Mouse (Mus musculus) CH12.LX (cell line): ENCODE data around the gene Fgf22. TPM values are rescaled to one million over a fixed set of nuclear protein-coding genes. Genes with fewer than 3 reads are reported as not detected.

Experiments
- DNase-seq: peaks from one replicate; pipeline ENCODE4 v3.0.0-alpha.2; 2013; ENCODE audit errors: extremely low read depth
- H3K27ac ChIP-seq: 2 replicates; pipeline ENCODE4 v1.5.1; 2012; ENCODE audit warnings: low read depth, mild to moderate bottlenecking, control low read depth, moderate library complexity; ENCODE audit not compliant: insufficient read depth
- H3K27me3 ChIP-seq: replicated peaks from 2 replicates; pipeline ENCODE3; 2012; ENCODE audit warnings: inconsistent platforms
- H3K36me3 ChIP-seq, 2 experiments: replicated peaks in 1 of 2; 2 replicates each; pipeline versions ENCODE3 to v1.6.1; 2012; ENCODE audit warnings: inconsistent platforms in 1 of 2, low read length in 1 of 2, mild to moderate bottlenecking in 1 of 2, mixed read lengths in 1 of 2, moderate library complexity in 1 of 2; ENCODE audit not compliant: control insufficient read depth in 1 of 2, insufficient read depth in 1 of 2
- H3K4me1 ChIP-seq, 2 experiments: 2 replicates each; pipeline ENCODE4 v1.6.1; 2012; ENCODE audit warnings: inconsistent platforms in 1 of 2, moderate library complexity in 1 of 2; ENCODE audit not compliant: insufficient read depth in 2 of 2, control insufficient read depth in 1 of 2
- H3K4me2 ChIP-seq: 2 replicates; pipeline ENCODE4 v1.6.1; 2012; ENCODE audit warnings: low read depth, mild to moderate bottlenecking, control low read depth; ENCODE audit not compliant: poor library complexity, insufficient read depth, severe bottlenecking
- H3K4me3 ChIP-seq, 3 experiments: fragments of 150-350 bp in 1 of 3; sonication (generic) in 1 of 3; replicated peaks in 1 of 3; 2 replicates each; pipeline versions ENCODE3 to v1.5.1; 2011 to 2012; ENCODE audit warnings: low read depth in 2 of 3, low read length in 2 of 3, mild to moderate bottlenecking in 2 of 3, moderate library complexity in 2 of 3, control low read depth in 1 of 3, improper control_type of control experiment in 1 of 3, inconsistent platforms in 1 of 3, mixed read lengths in 1 of 3; ENCODE audit not compliant: poor library complexity in 1 of 3
- H3K79me2 ChIP-seq: replicated peaks from 2 replicates; pipeline ENCODE4 v1.6.1; 2012; ENCODE audit warnings: mild to moderate bottlenecking, moderate library complexity; ENCODE audit not compliant: control insufficient read depth, poor library complexity, insufficient read depth, severe bottlenecking; ENCODE audit errors: extremely low read depth
- H3K9ac ChIP-seq: 2 replicates; pipeline ENCODE4 v1.6.1; 2012; ENCODE audit warnings: low read depth, mild to moderate bottlenecking, control low read depth, moderate library complexity; ENCODE audit not compliant: insufficient read depth
- H3K9me3 ChIP-seq: replicated peaks from 2 replicates; pipeline ENCODE3; 2012; ENCODE audit warnings: low read length, inconsistent platforms, mixed read lengths
- CHD1 ChIP-seq: IDR thresholded peaks from 2 replicates; pipeline ENCODE4 v1.6.1; 2012; ENCODE audit warnings: low read depth, low read length, improper control_type of control experiment, inconsistent platforms
- CHD2 ChIP-seq: IDR thresholded peaks from 2 replicates; pipeline ENCODE4 v1.6.1; 2011; ENCODE audit warnings: low read length, improper control_type of control experiment
- ELF1 ChIP-seq: IDR thresholded peaks from 2 replicates; pipeline ENCODE4 v1.6.1; 2014; ENCODE audit warnings: low read depth, mild to moderate bottlenecking, inconsistent platforms, low read length, improper control_type of control experiment
- EP300 ChIP-seq: IDR thresholded peaks from 2 replicates; pipeline ENCODE4 v1.6.1; 2011; ENCODE audit warnings: low read length, improper control_type of control experiment
- GABPA ChIP-seq: IDR thresholded peaks from 2 replicates; pipeline ENCODE4 v1.6.1; 2012; ENCODE audit warnings: low read depth, low read length, improper control_type of control experiment, inconsistent platforms; ENCODE audit not compliant: insufficient replicate concordance
- HCFC1 ChIP-seq: IDR thresholded peaks from 2 replicates; pipeline ENCODE4 v1.6.1; 2012; ENCODE audit warnings: low read depth, mild to moderate bottlenecking, inconsistent platforms, low read length, improper control_type of control experiment
- MAFK ChIP-seq: IDR thresholded peaks from 2 replicates; pipeline ENCODE4 v1.6.1; 2011; ENCODE audit warnings: low read length, improper control_type of control experiment; ENCODE audit not compliant: insufficient replicate concordance
- MAZ ChIP-seq: IDR thresholded peaks from 2 replicates; pipeline ENCODE4 v1.6.1; 2012; ENCODE audit warnings: low read depth, mild to moderate bottlenecking, inconsistent platforms, low read length, improper control_type of control experiment, moderate library complexity
- MXI1 ChIP-seq: IDR thresholded peaks from 2 replicates; pipeline ENCODE4 v1.6.1; 2011; ENCODE audit warnings: mild to moderate bottlenecking, low read depth, low read length, improper control_type of control experiment
- MYC ChIP-seq: IDR thresholded peaks from 2 replicates; pipeline ENCODE4 v1.6.1; 2011; ENCODE audit warnings: low read depth, mild to moderate bottlenecking, improper control_type of control experiment, low read length
- PAX5 ChIP-seq: IDR thresholded peaks from 2 replicates; pipeline ENCODE4 v1.6.1; 2012; ENCODE audit warnings: low read length, inconsistent platforms, mixed read lengths
- POLR2A ChIP-seq: IDR thresholded peaks from 2 replicates; pipeline ENCODE4 v1.6.1; 2011; ENCODE audit warnings: low read depth, mild to moderate bottlenecking, improper control_type of control experiment, low read length
- RAD21 ChIP-seq: IDR thresholded peaks from 2 replicates; pipeline ENCODE4 v1.6.1; 2011; ENCODE audit warnings: low read depth, mild to moderate bottlenecking, low read length, improper control_type of control experiment, moderate library complexity
- RCOR1 ChIP-seq: conservative IDR thresholded peaks from 2 replicates; pipeline ENCODE4 v1.6.1; 2012; ENCODE audit warnings: low read depth, mild to moderate bottlenecking, inconsistent platforms, low read length, improper control_type of control experiment
- SMC3 ChIP-seq: IDR thresholded peaks from 2 replicates; pipeline ENCODE4 v1.6.1; 2011; ENCODE audit warnings: low read depth, low read length, improper control_type of control experiment
- TBP ChIP-seq: conservative IDR thresholded peaks from 2 replicates; pipeline ENCODE4 v1.6.1; 2011; ENCODE audit warnings: low read depth, low read length, improper control_type of control experiment
- ZC3H11A ChIP-seq: IDR thresholded peaks from 2 replicates; pipeline ENCODE4 v1.6.1; 2012; ENCODE audit warnings: low read depth, mild to moderate bottlenecking, inconsistent platforms, low read length, improper control_type of control experiment
- ZNF384 ChIP-seq: IDR thresholded peaks from 2 replicates; pipeline ENCODE4 v1.6.1; 2012; ENCODE audit warnings: low read depth, low read length, improper control_type of control experiment, inconsistent platforms
- dilution Hi-C: fragments of 300-500 bp; cut with MboI; formaldehyde crosslinking; loops from 2 replicates; pipeline ENCODE4 v1.14.3; 2020; ENCODE audit warnings: low sequenced_read_pairs; ENCODE audit not compliant: extremely low pct_unique_long_range_greater_than_20kb, extremely low pct_ligation_motif_present
- in situ Hi-C: fragments of 300-500 bp; cut with MboI; formaldehyde crosslinking; loops from 3 replicates; pipeline ENCODE4 v1.14.3; 2019; ENCODE audit warnings: low sequenced_read_pairs, low pct_ligation_motif_present, low pct_unique_long_range_greater_than_20kb, mixed read lengths
- polyA plus RNA-seq: library from polyadenylated mRNA; unstranded; fragments of >175 nt; gene quantifications from 2 replicates; pipeline ENCODE4 v1.2.1, GENCODE M21; 2012; ENCODE audit warnings: low read depth; ENCODE audit not compliant: insufficient read length
- total RNA-seq, 2 experiments: library from RNA; depleted of rRNA; stranded (reverse); fragments of 300-350 nt in 1 of 2; fragments of >200 nt in 1 of 2; gene quantifications; 2 replicates each; pipeline ENCODE4 v1.2.3; 2012 to 2014

Fgf22 gene
- total and polyA plus RNA-seq, 3 experiments = not detected

DNA sequence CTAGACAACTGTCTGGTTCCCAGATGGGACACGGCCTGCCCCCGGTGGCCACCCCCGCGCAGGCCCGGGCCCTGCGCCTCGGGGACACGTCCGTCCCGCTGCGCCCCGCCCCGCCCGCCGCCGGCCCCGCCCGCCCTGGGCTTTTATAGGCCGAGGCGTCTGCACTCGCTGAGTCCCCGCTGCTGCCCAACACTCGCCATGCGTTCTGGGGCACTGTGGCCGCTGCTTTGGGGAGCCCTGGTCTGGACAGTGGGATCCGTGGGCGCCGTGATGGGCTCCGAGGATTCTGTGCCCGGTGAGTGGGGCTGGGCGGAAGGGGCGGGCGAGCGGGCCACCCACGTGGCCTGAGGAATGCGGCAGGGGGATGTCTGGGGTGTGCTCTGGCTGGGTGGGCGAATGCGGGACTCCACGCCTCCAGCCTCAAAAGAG, 22.2 kb downstream of the Fgf22 start, which contains the start of gene Fstl3:
TSS of gene Fstl3 (plus strand) at position 170 of the 429 bp plus-strand sequence.
- H3K27me3 ChIP-seq = peaks cover 65% of the 10 kb centered on the region
- dilution Hi-C loops = no loop called here

DNA sequence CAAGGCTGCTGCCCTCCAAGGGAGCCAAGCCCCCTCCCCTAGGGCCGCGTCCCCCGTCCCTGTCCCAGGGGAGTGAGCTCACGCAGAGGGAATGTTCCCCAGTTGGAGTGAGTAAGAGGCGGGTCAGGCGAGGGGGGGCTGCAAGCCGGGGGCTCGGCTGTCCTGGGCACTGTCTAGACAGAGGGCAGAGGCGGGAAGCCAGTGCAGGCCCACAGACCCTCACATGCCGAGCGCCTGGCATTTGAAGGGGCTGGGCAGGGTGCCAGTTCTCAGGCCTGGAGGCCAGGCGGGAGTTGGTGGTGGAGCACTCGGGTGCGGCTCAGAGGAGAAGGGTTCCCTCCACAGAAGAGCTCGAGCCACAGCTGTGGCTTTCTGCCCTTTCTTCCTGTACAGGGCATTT, 23.1 kb downstream of the Fgf22 start:
- H3K27me3 ChIP-seq = peaks cover 74% of the 10 kb centered on the region
- no peak overlapping the region for H3K4me2 ChIP-seq
- dilution Hi-C loops = no loop called here

More for the DNA sequence above, 22.2 kb downstream of the Fgf22 start, which contains the start of gene Fstl3:
- Histone ChIP-seq H3K4me3 (no peak within 1 kb of the TSS), H3K79me2 (no peaks in the 10 kb centered on the region), H3K36me3 (no peaks in the 10 kb centered on the region), H3K4me2 (no peak within 1 kb of the TSS), H3K9me3 (peaks cover 17% of the 10 kb centered on the region), H3K4me1 (peaks cover 13 to 30% of the 10 kb centered on the region in 2 experiments), H3K9ac (no peak within 1 kb of the TSS), H3K27ac (no peak within 1 kb of the TSS)
- in situ Hi-C loops = no loop called here
- TF ChIP-seq PAX5 = no peak
- TF ChIP-seq MYC = no peak
- TF ChIP-seq ZC3H11A = no peak
- no peak for TF ChIP-seq SMC3
- TF ChIP-seq ZNF384 = no peak
- TF ChIP-seq TBP = no peak
- TF ChIP-seq MXI1 = no peak
- DNase-seq = no peak

DNA sequence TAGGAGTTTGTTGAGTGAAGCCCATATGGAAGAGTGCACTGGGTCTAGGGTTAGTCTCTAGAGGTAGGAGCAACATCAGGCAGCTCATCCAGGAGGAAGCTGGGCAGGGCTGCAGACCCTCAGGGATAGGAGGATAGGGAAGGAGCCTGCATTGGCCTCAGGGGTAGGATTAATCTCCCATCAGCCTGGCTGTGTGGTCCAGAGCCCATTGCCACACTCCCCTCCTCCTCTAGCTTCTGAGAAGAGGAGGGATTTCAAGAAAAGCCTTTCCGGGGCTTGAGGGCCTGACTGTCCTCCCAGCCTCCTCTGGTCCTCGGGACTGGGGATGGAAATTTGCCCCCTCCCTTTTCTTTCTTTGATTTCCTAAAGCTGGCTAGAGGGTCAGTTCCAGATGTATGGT, 24.3 kb downstream of the Fgf22 start:
- no peaks in the 10 kb centered on the region for H3K79me2 ChIP-seq
- H3K27me3 ChIP-seq = peaks cover 71% of the 10 kb centered on the region
- H3K4me3 ChIP-seq = no peak overlapping the region
- H3K27ac ChIP-seq = no peak overlapping the region
- in situ Hi-C loops = no loop called here
- no peak for DNase-seq
- no peaks in the 10 kb centered on the region for H3K36me3 ChIP-seq
- dilution Hi-C loops = no loop called here
- H3K9ac ChIP-seq = no peak overlapping the region
- peaks cover 12% of the 10 kb centered on the region for H3K9me3 ChIP-seq
- TF ChIP-seq RAD21 (no peak), SMC3 (no peak), MAFK (no peak), POLR2A (no peak), CHD1 (no peak), EP300 (no peak), RCOR1 (no peak), TBP (no peak), MAZ (no peak)
- peaks cover 13 to 28% of the 10 kb centered on the region in 2 experiments for H3K4me1 ChIP-seq
- no peak overlapping the region for H3K4me2 ChIP-seq

More for the DNA sequence above, 23.1 kb downstream of the Fgf22 start:
- H3K9ac ChIP-seq = no peak overlapping the region
- no peak overlapping the region for H3K27ac ChIP-seq
- H3K79me2 ChIP-seq = no peaks in the 10 kb centered on the region
- in situ Hi-C loops = no loop called here
- no peak for TF ChIP-seq ELF1
- TF ChIP-seq CHD1 = no peak
- no peak for TF ChIP-seq CHD2
- TF ChIP-seq RCOR1 = no peak
- no peak for TF ChIP-seq MYC
- TF ChIP-seq PAX5 = no peak
- no peak for TF ChIP-seq HCFC1
- no peak for TF ChIP-seq GABPA
- TF ChIP-seq TBP = no peak
- H3K9me3 ChIP-seq = peaks cover 12% of the 10 kb centered on the region
- DNase-seq = no peak
- H3K4me1 ChIP-seq = peaks cover 13 to 31% of the 10 kb centered on the region in 2 experiments
- H3K36me3 ChIP-seq = no peaks in the 10 kb centered on the region
- no peak overlapping the region for H3K4me3 ChIP-seq
